Comparison of ENCODE assay signal across 8 mouse cellular contexts in the genomic region with DNA sequence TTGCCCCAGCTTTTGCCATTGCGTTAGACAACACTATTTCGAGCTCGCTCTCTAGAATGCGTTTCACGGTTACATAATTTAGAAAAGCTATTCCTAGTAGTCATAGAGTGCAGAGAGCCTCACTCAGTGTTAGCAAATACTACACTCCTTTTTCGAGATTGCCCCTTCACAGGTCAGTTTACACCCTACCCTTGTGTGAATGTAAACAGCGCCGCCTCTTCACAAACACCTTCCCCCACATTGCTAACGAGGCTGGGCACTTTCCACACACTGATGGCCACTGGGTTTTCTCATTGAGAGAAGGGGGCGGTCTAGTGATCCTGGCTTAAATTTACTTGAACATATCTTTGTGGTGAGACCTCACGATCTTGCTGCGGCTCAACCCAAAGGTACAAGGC. TPM values are rescaled to one million over a fixed set of nuclear protein-coding genes. Genes with fewer than 3 reads are reported as not detected.
DNase-seq lines count a peak whose midpoint lies in the region; ATAC-seq and TF ChIP-seq lines count a peak whose summit lies in the region.

No protein-coding gene starts in this region.

- peak overlapping the region; percentile 76 for H3K4me2 ChIP-seq in forebrain, embryonic 11.5 days (ENCODE audit: low read depth, low read length, severe bottlenecking)
- H3K4me2 ChIP-seq in liver, embryonic 14.5 days (ENCODE audit: low read depth): peak overlapping the region; percentile 70

- DNase-seq in lung, adult 18-20 months: peak; percentile 65 to 72
- DNase-seq in lung, postnatal 10 days: no peak
- DNase-seq in forebrain, embryonic 11.5 days (ENCODE audit: low spot score): no peak
- DNase-seq in liver, embryonic 14.5 days (ENCODE audit: low read depth in 3 of 3, low spot score in 3 of 3): peak in 1 of 3 experiments; percentile 29
- DNase-seq in ovary, postnatal 10 days (ENCODE audit: low spot score): no peak
- DNase-seq in urinary bladder, postnatal 4 days (ENCODE audit: low spot score in 2 of 2): no peak
- DNase-seq in gastrocnemius, postnatal 4 days (ENCODE audit: low spot score in 2 of 2): no peak

- TF ChIP-seq EP300 in liver, embryonic 14.5 days (IDR thresholded peaks at IDR 0.05; ENCODE audit: low read depth): no peak

- peak overlapping the region; percentile 83 for H3K4me3 ChIP-seq in forebrain, embryonic 11.5 days (ENCODE audit: low read depth, low read length)
- H3K4me3 ChIP-seq in liver, embryonic 14.5 days (ENCODE audit: insufficient read depth in 1 of 2, low read depth in 2 of 2, low read length in 2 of 2): peak overlapping the region; percentile 94 to 99
- peak overlapping the region; percentile 88 for H3K4me3 ChIP-seq in small intestine, adult 2 months (ENCODE audit: low read depth, low read length)

- H3K4me1 ChIP-seq in forebrain, embryonic 11.5 days (replicated peaks; ENCODE audit: control insufficient read depth, insufficient read depth, low read length): peaks cover 10% of the 10 kb centered on the region
- H3K4me1 ChIP-seq in liver, embryonic 14.5 days (replicated peaks; ENCODE audit: control insufficient read depth in 2 of 2, insufficient read depth in 2 of 2, low read length in 1 of 2): peaks cover 8 to 16% of the 10 kb centered on the region in 2 experiments
- peaks cover 18% of the 10 kb centered on the region for H3K4me1 ChIP-seq in small intestine, adult 2 months (ENCODE audit: control insufficient read depth, insufficient read depth, insufficient read length, low read length)

- H3K9me3 ChIP-seq in forebrain, embryonic 11.5 days (ENCODE audit: control insufficient read depth, low read length): no peaks in the 10 kb centered on the region
- no peaks in the 10 kb centered on the region for H3K9me3 ChIP-seq in liver, embryonic 14.5 days (ENCODE audit: control insufficient read depth, low read length)

- H3K27me3 ChIP-seq in forebrain, embryonic 11.5 days (ENCODE audit: control insufficient read depth, insufficient read depth, low read length): no peaks in the 10 kb centered on the region
- H3K27me3 ChIP-seq in liver, embryonic 14.5 days (ENCODE audit: control insufficient read depth, insufficient read depth, low read length): no peaks in the 10 kb centered on the region
- H3K27me3 ChIP-seq in small intestine, adult 2 months (ENCODE audit: control insufficient read depth, insufficient read depth, low read length): no peaks in the 10 kb centered on the region

- peak overlapping the region; percentile 82 for H3K9ac ChIP-seq in forebrain, embryonic 11.5 days (ENCODE audit: low read length)
- H3K9ac ChIP-seq in liver, embryonic 14.5 days (replicated peaks): peak overlapping the region; percentile 82

- peak; percentile 19; the same call in 1 of the 2 replicates for ATAC-seq in forebrain, embryonic 11.5 days (replicated peaks; ENCODE audit: low FRiP score)
- peak; percentile 44 for ATAC-seq in liver, embryonic 14.5 days (ENCODE audit: insufficient read depth)

- H3K36me3 ChIP-seq in forebrain, embryonic 11.5 days (ENCODE audit: control insufficient read depth, insufficient read depth, low read length): no peaks in the 10 kb centered on the region; the same call in 1 of the 2 replicates
- H3K36me3 ChIP-seq in liver, embryonic 14.5 days (replicated peaks; ENCODE audit: control insufficient read depth, insufficient read depth, low read depth): peaks cover 22% of the 10 kb centered on the region
- H3K36me3 ChIP-seq in small intestine, adult 2 months (ENCODE audit: control insufficient read depth, insufficient read depth, low read length): no peaks in the 10 kb centered on the region

- H3K27ac ChIP-seq in forebrain, embryonic 11.5 days (ENCODE audit: low read depth, low read length): peak overlapping the region; percentile 71
- peak overlapping the region; percentile 59 for H3K27ac ChIP-seq in liver, embryonic 14.5 days
- H3K27ac ChIP-seq in small intestine, adult 2 months (ENCODE audit: insufficient read depth, low read depth, low read length): no peak overlapping the region

- TF ChIP-seq POLR2A in small intestine, adult 2 months (IDR thresholded peaks at IDR 0.05; ENCODE audit: low read depth, low read length): no peak

- no peak for TF ChIP-seq CTCF in liver, embryonic 14.5 days (IDR thresholded peaks at IDR 0.05; ENCODE audit: low read depth)
- TF ChIP-seq CTCF in small intestine, adult 2 months (IDR thresholded peaks at IDR 0.05; ENCODE audit: extremely low read depth, insufficient read length, insufficient replicate concordance, low read depth, low read length): no peak

- 3% methylated on average over 12 of the region's 12 CpGs for WGBS in forebrain, embryonic 11.5 days
- WGBS in liver, embryonic 14.5 days (ENCODE audit: insufficient replicate concordance): 5% methylated on average over 12 of the region's 12 CpGs
- 2% methylated on average over 12 of the region's 12 CpGs for WGBS in small intestine, adult 2 months

RNA-seq across cellular contexts. Expression of a gene that starts 0.7 kb away (rescaled TPM):
- 44.9 and 48.9 TPM in 2 replicates for polyA plus RNA-seq in forebrain, embryonic 11.5 days (2014; fragmentation: Nextera tagmentation; extraction: Ambion mirVana)
- polyA plus RNA-seq in liver, embryonic 14.5 days (2012; rRNA removed): 16.2 and 21.1 TPM in 2 replicates
- 24.5 and 27.9 TPM in 2 replicates for polyA plus RNA-seq in liver, embryonic 14.5 days (2014; fragmentation: Nextera tagmentation; extraction: Ambion mirVana)
- polyA plus RNA-seq in small intestine, adult 2 months (2012; rRNA removed): 2.0 and 2.8 TPM in 2 replicates
- total RNA-seq in gastrocnemius, postnatal 4 days (2021): 10 to 100 TPM; 12.7 to 15.6 TPM

Comparison
In these comparisons a context has a peak if more than half of its experiments do, and no peak if none do; other contexts are left out.
1. DNase-seq: peak in lung, adult 18-20 months (2 of 2); none in lung, postnatal 10 days (single experiment), forebrain, embryonic 11.5 days (single experiment), ovary, postnatal 10 days (single experiment), urinary bladder, postnatal 4 days (0 of 2) and gastrocnemius, postnatal 4 days (0 of 2).
2. Peak in every context shown above with its lines, with median percentiles within 50 percentile points of each other: H3K4me3 ChIP-seq.